Mouse (Mus musculus) ES-E14 (cell line): Measurements from ENCODE around the gene Gm11563. TPM values are rescaled to one million over a fixed set of nuclear protein-coding genes. Genes with fewer than 3 reads are reported as not detected.
"Not testable (repeated sequence)": the region's sequence is repeated elsewhere in the genome, so short reads cannot be mapped to it uniquely, and the experiment has no call there.

Experiments used
- DNase-seq: peaks from one replicate; pipeline ENCODE4 v3.0.0-alpha.2; 2013; ENCODE audit warnings: low read depth, low spot score
- H3K27ac ChIP-seq: 2 replicates; pipeline ENCODE4 v1.5.1; 2012; ENCODE audit warnings: low read depth, mild to moderate bottlenecking, low read length, moderate library complexity, mixed read lengths; ENCODE audit not compliant: poor library complexity, insufficient read depth, severe bottlenecking
- H3K36me3 ChIP-seq: 2 replicates; pipeline ENCODE4 v1.6.1; 2012; ENCODE audit warnings: mild to moderate bottlenecking, low read length, moderate library complexity, mixed read lengths; ENCODE audit not compliant: control insufficient read depth, poor library complexity, insufficient read depth, severe bottlenecking
- H3K4me1 ChIP-seq, 2 experiments: fragments of 150-350 bp in 1 of 2; sonication (generic) in 1 of 2; 2 replicates each; pipeline ENCODE4 v1.6.1; 2012; ENCODE audit warnings: low read length in 2 of 2, mild to moderate bottlenecking in 1 of 2, mixed read lengths in 1 of 2; ENCODE audit not compliant: control insufficient read depth in 2 of 2, insufficient read depth in 2 of 2, poor library complexity in 1 of 2
- H3K4me3 ChIP-seq, 2 experiments: fragments of 150-350 bp in 1 of 2; sonication (generic) in 1 of 2; 2 replicates each; pipeline ENCODE4 v1.5.1; 2012; ENCODE audit warnings: low read length in 2 of 2, low read depth in 1 of 2, mild to moderate bottlenecking in 1 of 2, mixed read lengths in 1 of 2; ENCODE audit not compliant: insufficient read depth in 1 of 2, poor library complexity in 1 of 2, severe bottlenecking in 1 of 2
- H3K9ac ChIP-seq: 2 replicates; pipeline ENCODE4 v1.6.1; 2012; ENCODE audit warnings: low read depth, mild to moderate bottlenecking, low read length, mixed read lengths; ENCODE audit not compliant: poor library complexity, insufficient read depth, severe bottlenecking
- H3K9me3 ChIP-seq: fragments of 150-350 bp; sonication (generic); 2 replicates; pipeline ENCODE4 v1.6.1; 2012; ENCODE audit warnings: low read depth, mild to moderate bottlenecking, low read length; ENCODE audit not compliant: control insufficient read depth, insufficient read depth
- CHD2 ChIP-seq: IDR thresholded peaks from 2 replicates; pipeline ENCODE4 v1.6.1; 2014; ENCODE audit warnings: mild to moderate bottlenecking, low read depth, low read length, inconsistent platforms
- HCFC1 ChIP-seq: IDR thresholded peaks from 2 replicates; pipeline ENCODE4 v1.6.1; 2012; ENCODE audit warnings: low read length, inconsistent platforms, borderline replicate concordance; ENCODE audit not compliant: insufficient read depth
- MAFK ChIP-seq: IDR thresholded peaks from 2 replicates; pipeline ENCODE4 v1.6.1; 2014; ENCODE audit warnings: mild to moderate bottlenecking, low read depth, low read length, inconsistent platforms; ENCODE audit not compliant: insufficient read depth
- ZC3H11A ChIP-seq: IDR thresholded peaks from 2 replicates; pipeline ENCODE4 v1.6.1; 2012; ENCODE audit warnings: low read depth, mild to moderate bottlenecking, inconsistent platforms, low read length, borderline replicate concordance
- ZNF384 ChIP-seq: IDR thresholded peaks from 2 replicates; pipeline ENCODE4 v1.6.1; 2012; ENCODE audit warnings: low read depth, low read length, inconsistent platforms
- in situ Hi-C, 2 experiments: fragments of 600-800 bp; cut with MboI; formaldehyde crosslinking; loops; one replicate each; pipeline ENCODE4 v1.15.1; 2025; ENCODE audit warnings: low sequenced_read_pairs in 2 of 2, inconsistent platforms in 1 of 2; ENCODE audit not compliant: unreplicated experiment in 2 of 2
- total RNA-seq: library from RNA; depleted of rRNA; stranded (reverse); fragments of 300-350 nt; gene quantifications from 2 replicates; pipeline ENCODE4 v1.2.3, GENCODE M21; 2012; rRNA removed

Gene Gm11563
- total RNA-seq, 1 experiment: not detected

- no peak for DNase-seq
- Histone ChIP-seq H3K9me3 (no peaks in the 10 kb centered on the region), H3K4me1 (no peaks in the 10 kb centered on the region), H3K4me3 (no peak within 1 kb of the TSS), H3K9ac (no peak within 1 kb of the TSS), H3K36me3 (no peaks in the 10 kb centered on the region), H3K27ac (no peak within 1 kb of the TSS)
- TF ChIP-seq MAFK (no peak), ZC3H11A (no peak), ZNF384 (no peak), CHD2 (no peak), HCFC1 (no peak)
- in situ Hi-C loops: no loop called here
These were observed 43.9 kb downstream of the Gm11563 start, which contains the start of gene Krtap2-4 for GRCm38 (mm10) chr11:99614796-99615363. Gene Krtap2-4 (minus strand): TSS chr11:99614846.

- H3K36me3 ChIP-seq, in situ Hi-C loops, H3K4me3 ChIP-seq, H3K9me3 ChIP-seq, H3K9ac ChIP-seq, H3K27ac ChIP-seq, H3K4me1 ChIP-seq, DNase-seq: not testable (repeated sequence)
These were observed 48.7 kb downstream of the Gm11563 start, which contains the start of gene Gm11937 for GRCm38 (mm10) chr11:99610089-99610488. Gene Gm11937 (minus strand): TSS chr11:99610189.

GRCm38 (mm10) chr11:99609126-99609525 is 49.6 kb downstream of the Gm11563 start:
- in situ Hi-C loops: no loop called here
- Histone ChIP-seq H3K4me3 (no peak overlapping the region), H3K36me3 (no peaks in the 10 kb centered on the region), H3K9ac (no peak overlapping the region), H3K4me1 (no peaks in the 10 kb centered on the region), H3K9me3 (no peaks in the 10 kb centered on the region), H3K27ac (no peak overlapping the region)
- TF ChIP-seq CHD2 (no peak), ZNF384 (no peak), MAFK (no peak), HCFC1 (no peak), ZC3H11A (no peak)
- no peak for DNase-seq

Other genes with a start within 250 kb of the Gm11563 start
- 0.37 and 0.49 TPM in 2 replicates for gene Krt12, start 236.7 kb downstream of the Gm11563 start, total RNA-seq
- gene Krt20, start 220.8 kb downstream of the Gm11563 start, total RNA-seq: 1.8 and 2.4 TPM in 2 replicates
- 0.16 and 0.18 TPM in 2 replicates for gene Krt23, start 165.8 kb downstream of the Gm11563 start, total RNA-seq
- not detected in 2 replicates for gene Krt39, start 137.6 kb downstream of the Gm11563 start, total RNA-seq
- not detected in 2 replicates for gene Krt40, start 115.8 kb downstream of the Gm11563 start, total RNA-seq
- gene Krtap3-3, start 108.1 kb downstream of the Gm11563 start, total RNA-seq: not detected in 2 replicates
- gene Krtap3-2, start 102.1 kb downstream of the Gm11563 start, total RNA-seq: not detected in 2 replicates
- gene Gm11939, start 99.5 kb downstream of the Gm11563 start, total RNA-seq: not detected in 2 replicates
- gene Krtap3-1, start 92.3 kb downstream of the Gm11563 start, total RNA-seq: not detected in 2 replicates
- gene Krtap1-5, start 77.9 kb downstream of the Gm11563 start, total RNA-seq: not detected in 2 replicates
- gene Krtap1-4, start 75.3 kb downstream of the Gm11563 start, total RNA-seq: not detected in 2 replicates
- gene Krtap1-3, start 67.6 kb downstream of the Gm11563 start, total RNA-seq: not detected in 2 replicates
- gene Krtap9-3, start 60.9 kb downstream of the Gm11563 start, total RNA-seq: not detected in 2 replicates
- not detected in 2 replicates for gene Gm11938, start 55.7 kb downstream of the Gm11563 start, total RNA-seq
- not detected in 2 replicates for gene Gm11937, start 48.8 kb downstream of the Gm11563 start, total RNA-seq
- not detected in 2 replicates for gene Krtap2-4, start 44.1 kb downstream of the Gm11563 start, total RNA-seq
- gene Gm11562, start 38.5 kb downstream of the Gm11563 start, total RNA-seq: not detected in 2 replicates
- gene Krtap4-1, start 30.7 kb downstream of the Gm11563 start, total RNA-seq: not detected in 2 replicates
- gene Krtap4-2, start 23.9 kb downstream of the Gm11563 start, total RNA-seq: not detected in 2 replicates
- not detected in 2 replicates for gene Krtap4-7, start 14.9 kb downstream of the Gm11563 start, total RNA-seq
- gene Gm11555, start 8.7 kb downstream of the Gm11563 start, total RNA-seq: not detected in 2 replicates
- gene Krtap4-6, start 7.0 kb upstream of the Gm11563 start, total RNA-seq: not detected in 2 replicates
- gene Gm14190, start 31.8 kb upstream of the Gm11563 start, total RNA-seq: not detected in 2 replicates
- not detected in 2 replicates for gene Gm14180, start 75.3 kb upstream of the Gm11563 start, total RNA-seq
- gene Gm11595, start 114.0 kb upstream of the Gm11563 start, total RNA-seq: not detected in 2 replicates
- gene Krtap4-8, start 121.7 kb upstream of the Gm11563 start, total RNA-seq: not detected in 2 replicates
- gene Krtap4-9, start 126.2 kb upstream of the Gm11563 start, total RNA-seq: not detected in 2 replicates
- not detected in 2 replicates for gene Gm11596, start 134.5 kb upstream of the Gm11563 start, total RNA-seq
- gene Gm11569, start 140.0 kb upstream of the Gm11563 start, total RNA-seq: not detected in 2 replicates
- not detected in 2 replicates for gene Gm11554, start 145.5 kb upstream of the Gm11563 start, total RNA-seq
- gene Krtap4-13, start 150.9 kb upstream of the Gm11563 start, total RNA-seq: 1.3 and 1.5 TPM in 2 replicates
- 0.89 and 1.4 TPM in 2 replicates for gene Gm11564, start 156.7 kb upstream of the Gm11563 start, total RNA-seq
- not detected in 2 replicates for gene 2300003K06Rik, start 179.1 kb upstream of the Gm11563 start, total RNA-seq
- not detected in 2 replicates for gene Krtap4-16, start 192.6 kb upstream of the Gm11563 start, total RNA-seq
- not detected in 2 replicates for gene Gm11568, start 199.0 kb upstream of the Gm11563 start, total RNA-seq
- gene Gm11559, start 205.5 kb upstream of the Gm11563 start, total RNA-seq: not detected in 2 replicates
- not detected in 2 replicates for gene Krtap9-1, start 214.4 kb upstream of the Gm11563 start, total RNA-seq
- not detected in 2 replicates for gene Gm11567, start 220.2 kb upstream of the Gm11563 start, total RNA-seq
- not detected in 2 replicates for gene Krtap31-1, start 249.0 kb upstream of the Gm11563 start, total RNA-seq